Mouse (Mus musculus): Measurements from ENCODE around the gene Orai1.
"Not testable (repeated sequence)": the region's sequence is repeated elsewhere in the genome, so short reads cannot be mapped to it uniquely, and the experiment has no call there.

Orai1 gene

GRCm38 (mm10) chr5:123031312-123031711 lies 16.4 kb downstream of the Orai1 start:
- no peak for DNase-seq (ENCODE audit: extremely low spot score, low spot score)

- DNase-seq (ENCODE audit: extremely low spot score, low spot score), result no peak
Observed at GRCm38 (mm10) chr5:123033646-123034160, 18.8 kb downstream of the Orai1 start.

GRCm38 (mm10) chr5:123035089-123035488 lies 20.2 kb downstream of the Orai1 start:
- no peak for DNase-seq (ENCODE audit: extremely low spot score, low spot score)

- DNase-seq (ENCODE audit: extremely low spot score, low spot score), result no peak
Observed at GRCm38 (mm10) chr5:123035564-123035963, 20.7 kb downstream of the Orai1 start.

- no peak for DNase-seq (ENCODE audit: extremely low spot score, low spot score)
Observed at GRCm38 (mm10) chr5:123038115-123038514, 23.2 kb downstream of the Orai1 start.

GRCm38 (mm10) chr5:123039120-123039752 lies 24.4 kb downstream of the Orai1 start:
- DNase-seq (ENCODE audit: extremely low spot score, low spot score), result peak; percentile 60

GRCm38 (mm10) chr5:123040796-123041195 lies 25.9 kb downstream of the Orai1 start:
- DNase-seq (ENCODE audit: extremely low spot score, low spot score), result no peak

GRCm38 (mm10) chr5:123043856-123044255 lies 29.0 kb downstream of the Orai1 start:
- peak; percentile 35 for DNase-seq (ENCODE audit: extremely low spot score, low spot score)

GRCm38 (mm10) chr5:123045561-123046295 lies 30.9 kb downstream of the Orai1 start:
- DNase-seq (ENCODE audit: extremely low spot score, low spot score), result peak; percentile 47

GRCm38 (mm10) chr5:123046916-123047315 lies 32.0 kb downstream of the Orai1 start, which contains the start of gene Morn3:
Gene Morn3 (minus strand): TSS chr5:123047016.
- no peak for DNase-seq (ENCODE audit: extremely low spot score, low spot score)

- DNase-seq (ENCODE audit: extremely low spot score, low spot score), result peak; percentile 50
Observed at GRCm38 (mm10) chr5:123049271-123049670, 34.4 kb downstream of the Orai1 start.

GRCm38 (mm10) chr5:123050918-123051317 lies 36.0 kb downstream of the Orai1 start:
- DNase-seq (ENCODE audit: extremely low spot score, low spot score), result no peak

GRCm38 (mm10) chr5:123051736-123052135 lies 36.9 kb downstream of the Orai1 start:
- DNase-seq (ENCODE audit: extremely low spot score, low spot score), result no peak

- DNase-seq (ENCODE audit: extremely low spot score, low spot score), result peak; percentile 100
Observed at GRCm38 (mm10) chr5:123057366-123058250, 42.7 kb downstream of the Orai1 start.

- DNase-seq (ENCODE audit: extremely low spot score, low spot score), result no peak
Observed at GRCm38 (mm10) chr5:123058251-123059102, 43.6 kb downstream of the Orai1 start.

- no peak for DNase-seq (ENCODE audit: extremely low spot score, low spot score)
Observed at GRCm38 (mm10) chr5:123059757-123060520, 45.1 kb downstream of the Orai1 start.

GRCm38 (mm10) chr5:123060706-123061401 lies 46.0 kb downstream of the Orai1 start:
- DNase-seq (ENCODE audit: extremely low spot score, low spot score), result no peak

- DNase-seq (ENCODE audit: extremely low spot score, low spot score), result not testable (repeated sequence)
Observed at GRCm38 (mm10) chr5:123061402-123061749, 46.5 kb downstream of the Orai1 start.

GRCm38 (mm10) chr5:123063141-123063540 lies 48.3 kb downstream of the Orai1 start:
- no peak for DNase-seq (ENCODE audit: extremely low spot score, low spot score)
